Mouse (Mus musculus) cerebellum, adult 9-10 months (tissue): ENCODE results near the gene Phactr3.

Source experiments
- DNase-seq: peaks from one replicate; pipeline ENCODE4 v3.0.0; 2022

Phactr3 gene

GRCm38 (mm10) chr2:178137518-178137917, 18.7 kb downstream of the Phactr3 start:
- DNase-seq: peak; percentile 84

DNA sequence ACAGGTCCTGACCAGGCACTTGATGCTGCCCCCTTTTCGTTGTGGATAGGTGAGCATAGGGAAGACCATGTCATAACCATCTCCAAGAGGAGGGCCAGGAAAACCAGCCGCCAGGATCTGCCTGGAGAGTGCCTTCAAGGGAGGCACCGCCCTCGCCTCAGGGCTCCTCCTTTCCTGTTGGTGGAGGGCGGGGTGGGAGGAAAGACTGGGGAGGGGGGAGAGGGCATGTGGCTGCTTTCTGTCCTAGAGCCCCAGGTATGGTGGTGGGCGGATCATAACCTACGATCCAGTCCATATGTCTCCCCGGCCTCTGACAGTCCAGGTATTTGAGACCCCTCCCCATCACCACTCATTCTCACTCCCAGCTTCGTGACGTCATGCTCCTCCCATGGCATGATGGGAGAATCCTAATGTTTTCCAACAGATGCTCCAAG, 22.7 kb downstream of the Phactr3 start:
- peak; percentile 69 for DNase-seq

GRCm38 (mm10) chr2:178142291-178143023, 23.7 kb downstream of the Phactr3 start:
- peak; percentile 50 for DNase-seq

DNA sequence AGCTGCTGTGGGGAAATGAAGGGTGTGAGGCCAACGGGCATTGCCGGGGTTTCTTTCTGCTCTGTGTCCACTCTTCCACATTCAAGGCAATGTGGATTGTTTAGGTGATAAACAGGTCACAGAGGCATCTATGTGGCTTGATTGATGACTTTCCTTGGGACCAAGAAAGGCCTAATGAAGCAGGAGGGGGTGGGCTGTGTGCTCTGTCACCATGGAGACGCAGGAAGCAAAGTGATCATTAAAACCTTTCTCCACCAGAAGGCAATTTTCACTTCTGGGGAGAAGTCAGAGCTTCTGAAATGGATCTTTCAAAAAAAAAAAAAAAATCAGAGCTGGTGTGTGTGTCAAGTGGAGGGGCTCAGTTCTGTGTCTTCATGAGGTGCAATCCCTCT, 24.2 kb downstream of the Phactr3 start:
- DNase-seq: no peak

DNA sequence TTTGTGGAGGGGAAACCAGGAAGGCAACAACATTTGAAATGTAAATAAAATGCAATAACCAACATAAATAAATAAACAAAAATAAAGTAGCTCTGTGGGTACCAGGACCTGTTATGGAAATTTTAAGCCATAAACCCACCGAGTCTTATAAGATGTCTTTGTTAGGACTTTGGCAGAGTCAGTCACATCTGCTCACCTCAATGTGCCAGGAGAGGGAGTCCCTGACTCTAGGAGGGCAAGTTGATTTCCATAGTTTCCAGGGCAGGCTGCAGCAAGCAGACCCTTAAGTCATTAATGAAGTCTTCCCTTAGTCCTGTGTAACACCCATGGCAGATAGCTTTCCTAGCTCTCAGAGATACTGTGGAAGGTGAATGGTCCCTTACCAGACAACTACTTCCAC, 25.1 kb downstream of the Phactr3 start:
- DNase-seq: no peak

DNA sequence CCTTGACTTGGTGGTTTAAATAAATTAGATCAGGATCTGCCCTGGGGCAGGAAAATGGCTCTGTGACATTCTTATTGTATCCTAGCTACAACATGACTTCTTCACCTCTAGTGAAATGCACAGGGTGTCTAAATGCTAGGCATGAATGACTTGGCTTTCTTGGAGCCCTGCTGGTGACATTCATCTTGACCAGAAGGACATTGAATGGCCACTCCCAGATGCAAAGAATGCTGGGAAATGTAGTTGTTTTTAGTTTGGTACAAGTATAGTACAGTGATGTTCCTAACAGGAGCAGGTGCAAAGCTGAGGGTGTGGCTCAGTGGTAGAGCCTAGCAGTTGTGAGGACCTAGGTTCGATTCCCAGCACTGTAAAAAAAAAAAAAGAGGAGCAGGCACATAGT, 30.5 kb downstream of the Phactr3 start:
- DNase-seq: no peak

- no peak for DNase-seq
These were observed 31.9 kb downstream of the Phactr3 start for GRCm38 (mm10) chr2:178150697-178151096.

GRCm38 (mm10) chr2:178153601-178154000, 34.8 kb downstream of the Phactr3 start:
- DNase-seq: no peak

- DNase-seq: no peak
These were observed 35.4 kb downstream of the Phactr3 start for GRCm38 (mm10) chr2:178154129-178154528.

DNA sequence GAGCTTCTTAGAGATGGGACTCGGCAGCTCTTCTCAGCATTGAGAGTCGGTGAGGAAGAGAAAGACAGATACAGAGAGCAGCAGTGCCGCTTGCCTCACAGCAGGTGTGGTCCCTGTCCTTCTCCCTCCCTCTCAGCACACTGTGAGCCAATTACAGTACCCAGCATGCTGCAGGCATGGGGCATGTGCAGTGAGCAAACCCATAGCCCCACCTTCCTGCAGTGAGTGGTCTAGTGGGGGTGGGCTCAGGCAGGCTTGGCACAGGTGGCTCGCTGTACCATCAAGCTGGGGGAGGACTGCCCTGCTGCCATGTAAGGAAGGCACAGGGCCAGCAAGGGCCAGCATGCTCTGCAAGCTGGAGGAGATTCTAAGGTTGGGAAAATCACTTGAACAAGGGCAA, 35.8 kb downstream of the Phactr3 start:
- peak; percentile 75 for DNase-seq

DNA sequence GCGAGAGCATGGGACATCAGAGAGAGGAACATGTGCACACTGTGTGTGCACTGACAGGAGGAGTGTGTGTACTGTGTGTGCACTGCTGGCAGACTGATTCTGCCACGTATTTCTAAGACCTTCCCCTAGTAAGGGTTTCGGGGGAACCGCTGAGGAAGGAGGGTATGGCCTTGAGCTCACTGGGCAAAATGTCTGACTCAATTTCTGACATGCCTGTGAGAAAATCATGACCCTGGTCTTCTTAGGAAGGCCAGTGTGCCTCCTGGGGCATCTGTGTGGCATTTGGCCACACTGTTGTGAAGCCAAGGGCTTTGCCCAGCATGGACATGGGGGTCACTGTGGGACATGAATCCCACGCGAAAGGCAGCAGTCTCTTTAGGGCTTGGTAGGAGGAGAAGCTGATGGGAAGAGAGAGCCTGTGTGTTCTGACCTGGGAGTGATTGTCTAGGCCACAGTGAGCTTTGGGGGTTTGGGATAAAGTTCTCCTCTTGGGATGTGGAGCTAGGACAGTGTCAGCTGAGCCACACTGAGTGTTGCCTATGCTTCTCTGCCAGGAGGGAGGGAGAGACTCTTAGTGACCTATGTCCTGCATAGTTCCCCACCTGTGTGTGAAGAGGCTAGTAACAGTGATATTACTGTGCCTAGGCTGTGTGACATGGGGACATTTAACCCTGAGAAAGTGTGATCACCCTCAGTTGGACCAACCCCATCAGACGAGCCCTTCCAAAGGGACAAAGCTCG, 36.6 kb downstream of the Phactr3 start:
- no peak for DNase-seq

- no peak for DNase-seq
These were observed 37.1 kb downstream of the Phactr3 start for GRCm38 (mm10) chr2:178155917-178156282.

DNA sequence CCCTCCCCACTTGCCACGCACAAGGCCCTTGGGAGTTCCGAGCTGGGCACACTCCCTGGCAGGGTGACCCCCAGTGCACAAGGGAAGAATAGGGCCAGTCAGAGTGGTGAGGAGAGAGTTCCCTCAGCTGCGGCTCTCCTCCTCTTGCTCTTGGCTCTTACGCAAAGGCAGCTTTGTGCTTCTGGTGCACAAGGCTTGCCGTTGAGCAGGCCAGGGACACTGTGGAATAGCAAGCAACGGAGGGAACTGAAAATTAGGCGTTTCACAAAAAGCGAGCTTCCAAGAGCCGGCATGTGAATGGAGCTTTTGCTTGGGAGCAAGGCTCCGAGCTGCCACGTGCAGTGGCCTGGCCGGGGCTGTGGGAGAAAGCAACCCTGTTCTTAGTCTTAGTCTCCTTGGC, 40.2 kb downstream of the Phactr3 start:
- DNase-seq: no peak

DNA sequence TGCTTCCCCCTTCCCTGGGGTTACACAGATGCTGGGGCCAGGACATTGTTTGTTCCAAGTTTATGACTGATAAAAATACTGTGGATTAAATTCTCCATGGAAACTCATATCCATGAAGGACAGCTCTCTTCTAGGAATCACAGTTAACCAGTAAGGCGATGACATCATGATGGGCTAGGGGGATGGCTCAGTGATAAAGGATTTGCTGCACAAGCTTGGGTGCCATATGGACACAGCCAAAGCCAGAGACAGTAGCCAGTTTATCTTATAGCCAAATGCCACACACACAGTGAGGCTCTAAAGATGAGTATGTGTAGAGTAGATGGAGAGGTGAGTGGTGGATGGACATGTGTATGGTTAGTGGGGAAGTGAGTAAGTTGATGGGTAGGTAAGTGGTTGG, 45.2 kb downstream of the Phactr3 start:
- DNase-seq: no peak

DNA sequence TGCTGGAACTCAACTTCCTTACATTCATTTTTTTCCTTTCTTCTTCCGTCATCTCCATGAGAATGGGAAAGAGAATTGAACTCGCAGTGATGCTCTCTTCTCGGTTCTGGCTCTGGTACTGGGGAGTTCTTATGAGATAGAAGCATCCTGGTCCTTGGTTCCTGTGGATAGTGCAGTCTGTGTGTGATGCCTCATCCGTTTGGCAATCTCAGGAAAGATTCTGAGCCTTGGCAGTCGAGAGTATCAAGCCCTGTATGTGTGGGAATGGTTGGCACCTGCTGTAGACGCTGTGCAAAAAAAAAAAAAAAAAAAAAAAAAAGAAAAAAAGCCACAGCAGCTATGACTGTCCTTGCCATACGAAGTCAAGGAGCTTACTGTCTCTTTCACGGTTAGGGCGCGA, 47.2 kb downstream of the Phactr3 start:
- DNase-seq: peak; percentile 80

- no peak for DNase-seq
These were observed 51.2 kb downstream of the Phactr3 start for GRCm38 (mm10) chr2:178169983-178170382.

DNA sequence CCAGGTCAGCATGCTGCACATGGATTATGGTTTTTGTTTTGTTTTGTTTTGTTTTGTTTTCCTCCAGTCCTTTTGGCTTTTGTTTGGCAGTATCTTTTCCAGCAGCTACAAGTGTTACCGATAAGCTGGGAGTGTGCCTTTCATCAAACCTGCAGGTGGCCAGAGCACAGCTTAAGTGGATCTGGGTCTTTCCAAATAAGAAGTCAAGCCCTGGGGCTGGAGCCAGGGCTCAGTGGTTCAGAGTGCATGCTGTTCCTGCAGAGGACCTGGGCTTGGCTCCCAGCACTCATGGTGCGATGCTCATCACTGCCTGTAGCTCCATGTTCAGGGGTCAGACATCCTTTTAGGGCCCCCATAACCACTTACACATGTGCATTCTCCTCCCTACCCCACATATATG, 55.2 kb downstream of the Phactr3 start:
- no peak for DNase-seq

DNA sequence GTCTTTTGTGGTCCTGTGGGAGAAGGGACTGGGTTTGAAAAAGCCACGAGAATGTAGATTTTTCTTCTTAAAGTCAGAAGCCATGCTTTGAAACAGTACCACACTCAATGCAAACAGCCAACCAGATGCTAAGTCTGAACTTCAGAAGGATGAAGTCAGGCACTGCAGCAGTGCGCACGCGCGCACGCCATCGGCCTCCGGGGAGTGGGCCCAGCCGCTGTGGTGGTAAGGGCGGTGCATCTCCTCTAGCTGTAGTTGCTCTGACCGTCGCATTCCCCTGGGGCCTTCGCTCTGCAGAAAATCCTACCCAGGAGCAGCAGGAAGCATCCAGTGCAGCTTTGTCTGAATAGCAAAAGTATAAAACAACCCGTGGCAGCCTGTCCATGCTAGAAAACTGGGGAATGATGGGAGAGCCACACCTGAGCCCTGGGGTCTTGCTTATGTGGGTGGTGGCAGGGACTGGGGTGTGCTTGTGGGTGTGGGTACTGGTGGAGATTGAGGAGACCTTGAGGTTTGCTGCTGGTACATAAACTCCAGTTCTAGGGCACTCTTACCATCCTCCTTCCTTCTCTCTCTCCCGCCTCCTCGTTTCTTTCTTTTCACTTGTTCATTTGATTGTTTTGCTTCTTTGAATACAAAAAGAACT, 56.6 kb downstream of the Phactr3 start:
- no peak for DNase-seq

- DNase-seq: peak; percentile 87
These were observed 65.5 kb downstream of the Phactr3 start for GRCm38 (mm10) chr2:178184251-178184650.

- no peak for DNase-seq
These were observed 66.1 kb downstream of the Phactr3 start for GRCm38 (mm10) chr2:178184862-178185261.

DNA sequence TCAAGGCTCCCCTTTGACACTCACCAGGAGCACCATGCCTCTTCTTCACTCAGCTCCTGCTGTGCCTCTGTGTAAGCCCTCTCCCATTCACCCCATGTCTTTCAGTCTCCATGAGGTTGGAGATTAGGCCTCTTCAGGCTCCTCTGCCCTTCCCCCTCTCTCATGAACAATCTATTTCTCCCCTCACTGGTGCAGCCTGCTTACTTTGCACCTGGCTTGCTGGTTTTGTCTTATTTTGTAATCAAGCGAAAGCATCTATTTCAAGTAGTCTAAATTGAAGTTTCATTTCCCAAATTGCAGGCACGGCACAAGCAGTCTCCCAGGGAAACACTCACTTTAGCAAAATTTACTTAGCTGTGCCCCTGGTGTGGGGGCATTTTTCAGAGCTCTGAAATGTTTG, 70.2 kb downstream of the Phactr3 start:
- no peak for DNase-seq

- DNase-seq: peak; percentile 63
These were observed 74.1 kb downstream of the Phactr3 start for GRCm38 (mm10) chr2:178192881-178193280.

GRCm38 (mm10) chr2:178193445-178193844, 74.7 kb downstream of the Phactr3 start:
- peak; percentile 83 for DNase-seq

- DNase-seq: no peak
These were observed 76.1 kb downstream of the Phactr3 start for GRCm38 (mm10) chr2:178194908-178195307.
